Mouse (Mus musculus) ES-E14 (cell line): ENCODE data around the gene Clint1.

ENCODE experiments used
- CHD2 ChIP-seq: IDR thresholded peaks from 2 replicates; pipeline ENCODE4 v1.6.1; 2014; ENCODE audit warnings: mild to moderate bottlenecking, low read depth, low read length, inconsistent platforms
- ZC3H11A ChIP-seq: IDR thresholded peaks from 2 replicates; pipeline ENCODE4 v1.6.1; 2012; ENCODE audit warnings: low read depth, mild to moderate bottlenecking, inconsistent platforms, low read length, borderline replicate concordance
- ZNF384 ChIP-seq: IDR thresholded peaks from 2 replicates; pipeline ENCODE4 v1.6.1; 2012; ENCODE audit warnings: low read depth, low read length, inconsistent platforms

- no peak for TF ChIP-seq ZC3H11A
- no peak for TF ChIP-seq CHD2
- no peak for TF ChIP-seq ZNF384
Measured at GRCm38 (mm10) chr11:45929541-45929940, 77.7 kb downstream of the Clint1 start.
